Mouse (Mus musculus): ENCODE results near the gene Arhgap15. TPM values are rescaled to one million over a fixed set of nuclear protein-coding genes. Genes with fewer than 3 reads are reported as not detected.

The Arhgap15 gene
- total and polyA plus RNA-seq, 3 experiments = 1.5 to 2.8 TPM; not detected in 1

DNA sequence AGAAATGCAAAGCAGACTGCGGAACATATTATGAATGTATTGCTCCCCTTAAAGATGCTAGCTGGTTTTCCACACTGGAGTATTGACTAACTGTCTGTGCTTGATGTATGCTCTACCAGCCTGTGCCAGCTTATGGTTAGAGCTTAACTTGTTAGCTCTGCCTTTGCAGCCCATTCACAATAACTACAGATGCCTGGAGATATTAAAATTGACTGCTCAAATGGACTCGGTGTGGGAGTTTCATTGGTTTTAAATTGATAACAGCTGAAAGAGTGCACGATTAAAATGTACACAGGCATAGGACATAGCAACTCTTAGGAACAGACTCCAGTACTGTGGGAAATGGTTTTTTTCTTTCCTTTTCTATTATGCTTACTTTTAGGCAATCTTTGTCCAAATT, 376.1 kb downstream of the Arhgap15 start:
- H3K9me3 ChIP-seq (replicated peaks; ENCODE audit: insufficient read depth, low read length) = no peaks in the 10 kb centered on the region
- no peak overlapping the region for H3K4me3 ChIP-seq (ENCODE audit: control insufficient read depth in 1 of 2, insufficient read depth in 1 of 2, low read depth in 2 of 2, low read length in 2 of 2)
- no peak for DNase-seq (ENCODE audit: low read depth, low spot score)
- H3K4me1 ChIP-seq (ENCODE audit: control insufficient read depth in 1 of 2, insufficient read depth in 2 of 2, low read length in 2 of 2) = no peaks in the 10 kb centered on the region
- no peak overlapping the region for H3K9ac ChIP-seq (ENCODE audit: control insufficient read depth, low read depth, low read length, poor library complexity, severe bottlenecking)
- no peaks in the 10 kb centered on the region for H3K27me3 ChIP-seq (ENCODE audit: control insufficient read depth in 1 of 2, insufficient read depth in 2 of 2, low read length in 2 of 2)
- H3K27ac ChIP-seq (ENCODE audit: control insufficient read depth, low read depth, low read length) = no peak overlapping the region
- no peaks in the 10 kb centered on the region for H3K79me2 ChIP-seq (ENCODE audit: control insufficient read depth, insufficient read depth, low read length, poor library complexity)
- no peak for TF ChIP-seq CTCF (IDR thresholded peaks at IDR 0.05 in 2 of 3, conservative IDR thresholded peaks at IDR 0.05 in 1 of 3; ENCODE audit: control insufficient read depth in 1 of 3, insufficient read depth in 1 of 3, low read depth in 2 of 3, low read length in 3 of 3, poor library complexity in 1 of 3, severe bottlenecking in 1 of 3)
- no peak for TF ChIP-seq TBP (IDR thresholded peaks at IDR 0.05; ENCODE audit: low read depth, low read length)
- no peak for TF ChIP-seq MXI1 (IDR thresholded peaks at IDR 0.05; ENCODE audit: low read depth, low read length)
- no peak for TF ChIP-seq BHLHE40 (IDR thresholded peaks at IDR 0.05; ENCODE audit: borderline replicate concordance, low read depth, low read length)
- TF ChIP-seq MAZ (IDR thresholded peaks at IDR 0.05; ENCODE audit: low read depth, low read length) = no peak
- TF ChIP-seq E2F4 (IDR thresholded peaks at IDR 0.05; ENCODE audit: borderline replicate concordance, low read depth, low read length) = no peak
- TF ChIP-seq CHD2 (IDR thresholded peaks at IDR 0.05; ENCODE audit: low read length) = no peak
- no peak for TF ChIP-seq USF2 (IDR thresholded peaks at IDR 0.05; ENCODE audit: borderline replicate concordance in 1 of 2, insufficient read depth in 1 of 2, low read depth in 1 of 2, low read length in 2 of 2)
- H3K36me3 ChIP-seq (ENCODE audit: control insufficient read depth in 1 of 2, insufficient read depth in 2 of 2, low read length in 2 of 2) = no peaks in the 10 kb centered on the region

DNA sequence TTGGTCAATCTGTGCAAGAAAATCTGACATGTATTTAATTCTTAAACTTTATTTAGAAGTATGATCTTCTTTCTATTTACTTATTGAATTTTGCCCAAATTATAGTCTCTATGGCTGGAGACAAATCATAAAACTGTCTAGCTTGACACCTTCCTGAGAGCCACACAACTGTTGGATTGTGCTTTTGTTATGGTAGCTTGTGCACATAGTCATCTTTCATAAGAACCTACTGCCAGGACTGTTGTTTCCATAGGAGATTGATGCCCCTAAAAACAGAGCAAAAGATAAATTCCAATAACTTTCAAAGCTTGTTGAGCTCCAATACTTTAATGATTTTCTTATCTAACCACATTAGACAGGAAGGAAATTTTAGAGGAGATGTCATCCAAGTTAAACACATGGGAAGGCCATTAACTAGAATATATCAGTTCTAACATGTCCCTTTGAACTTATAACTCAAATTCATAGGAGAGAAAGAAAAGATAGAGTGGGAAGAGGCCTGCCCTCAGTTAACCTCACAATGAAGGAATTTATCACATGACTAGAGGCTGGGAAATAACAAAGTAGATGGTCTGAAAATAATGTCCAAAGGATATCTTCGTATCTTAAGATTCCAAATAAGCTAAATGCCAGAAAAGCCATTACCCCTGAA, 377.5 kb downstream of the Arhgap15 start:
- H3K9ac ChIP-seq (ENCODE audit: control insufficient read depth, low read depth, low read length, poor library complexity, severe bottlenecking) = no peak overlapping the region
- H3K27ac ChIP-seq (ENCODE audit: control insufficient read depth, low read depth, low read length) = no peak overlapping the region
- H3K4me3 ChIP-seq (ENCODE audit: control insufficient read depth in 1 of 2, insufficient read depth in 1 of 2, low read depth in 2 of 2, low read length in 2 of 2) = no peak overlapping the region
- no peaks in the 10 kb centered on the region for H3K36me3 ChIP-seq (ENCODE audit: control insufficient read depth in 1 of 2, insufficient read depth in 2 of 2, low read length in 2 of 2)
- H3K4me1 ChIP-seq (ENCODE audit: control insufficient read depth in 1 of 2, insufficient read depth in 2 of 2, low read length in 2 of 2) = no peaks in the 10 kb centered on the region
- no peak for DNase-seq (ENCODE audit: low read depth, low spot score)
- no peaks in the 10 kb centered on the region for H3K79me2 ChIP-seq (ENCODE audit: control insufficient read depth, insufficient read depth, low read length, poor library complexity)
- H3K9me3 ChIP-seq (replicated peaks; ENCODE audit: insufficient read depth, low read length) = no peaks in the 10 kb centered on the region
- TF ChIP-seq MXI1 (IDR thresholded peaks at IDR 0.05; ENCODE audit: low read depth, low read length) = no peak
- no peak for TF ChIP-seq JUND (IDR thresholded peaks at IDR 0.05; ENCODE audit: low read depth, low read length)
- TF ChIP-seq ELF1 (IDR thresholded peaks at IDR 0.05; ENCODE audit: low read depth, low read length) = no peak
- no peak for TF ChIP-seq MYB (IDR thresholded peaks at IDR 0.05; ENCODE audit: low read depth, low read length)
- TF ChIP-seq MAX (IDR thresholded peaks at IDR 0.05; ENCODE audit: low read length) = no peak
- no peak for TF ChIP-seq ZC3H11A (IDR thresholded peaks at IDR 0.05; ENCODE audit: low read depth, low read length)
- TF ChIP-seq CHD2 (IDR thresholded peaks at IDR 0.05; ENCODE audit: low read length) = no peak
- no peak for TF ChIP-seq GABPA (IDR thresholded peaks at IDR 0.05; ENCODE audit: low read depth, low read length)
- no peak for TF ChIP-seq MAZ (IDR thresholded peaks at IDR 0.05; ENCODE audit: low read depth, low read length)
- TF ChIP-seq HCFC1 (IDR thresholded peaks at IDR 0.05; ENCODE audit: low read depth, low read length) = no peak
- TF ChIP-seq ETS1 (IDR thresholded peaks at IDR 0.05; ENCODE audit: low read depth, low read length) = no peak
- no peak for TF ChIP-seq POLR2AphosphoS2 (IDR thresholded peaks at IDR 0.05; ENCODE audit: low read length)
- no peak for TF ChIP-seq SMC3 (IDR thresholded peaks at IDR 0.05; ENCODE audit: low read depth, low read length)
- no peak for TF ChIP-seq CTCF (IDR thresholded peaks at IDR 0.05 in 2 of 3, conservative IDR thresholded peaks at IDR 0.05 in 1 of 3; ENCODE audit: control insufficient read depth in 1 of 3, insufficient read depth in 1 of 3, low read depth in 2 of 3, low read length in 3 of 3, poor library complexity in 1 of 3, severe bottlenecking in 1 of 3)
- TF ChIP-seq USF2 (IDR thresholded peaks at IDR 0.05; ENCODE audit: borderline replicate concordance in 1 of 2, insufficient read depth in 1 of 2, low read depth in 1 of 2, low read length in 2 of 2) = no peak
- TF ChIP-seq MYC (IDR thresholded peaks at IDR 0.05; ENCODE audit: low read depth, low read length) = no peak
- TF ChIP-seq RAD21 (IDR thresholded peaks at IDR 0.05; ENCODE audit: low read depth, low read length) = no peak
- H3K27me3 ChIP-seq (ENCODE audit: control insufficient read depth in 1 of 2, insufficient read depth in 2 of 2, low read length in 2 of 2) = no peaks in the 10 kb centered on the region
